Comparison of ENCODE assay signal across 15 mouse cellular contexts in the genomic region with DNA sequence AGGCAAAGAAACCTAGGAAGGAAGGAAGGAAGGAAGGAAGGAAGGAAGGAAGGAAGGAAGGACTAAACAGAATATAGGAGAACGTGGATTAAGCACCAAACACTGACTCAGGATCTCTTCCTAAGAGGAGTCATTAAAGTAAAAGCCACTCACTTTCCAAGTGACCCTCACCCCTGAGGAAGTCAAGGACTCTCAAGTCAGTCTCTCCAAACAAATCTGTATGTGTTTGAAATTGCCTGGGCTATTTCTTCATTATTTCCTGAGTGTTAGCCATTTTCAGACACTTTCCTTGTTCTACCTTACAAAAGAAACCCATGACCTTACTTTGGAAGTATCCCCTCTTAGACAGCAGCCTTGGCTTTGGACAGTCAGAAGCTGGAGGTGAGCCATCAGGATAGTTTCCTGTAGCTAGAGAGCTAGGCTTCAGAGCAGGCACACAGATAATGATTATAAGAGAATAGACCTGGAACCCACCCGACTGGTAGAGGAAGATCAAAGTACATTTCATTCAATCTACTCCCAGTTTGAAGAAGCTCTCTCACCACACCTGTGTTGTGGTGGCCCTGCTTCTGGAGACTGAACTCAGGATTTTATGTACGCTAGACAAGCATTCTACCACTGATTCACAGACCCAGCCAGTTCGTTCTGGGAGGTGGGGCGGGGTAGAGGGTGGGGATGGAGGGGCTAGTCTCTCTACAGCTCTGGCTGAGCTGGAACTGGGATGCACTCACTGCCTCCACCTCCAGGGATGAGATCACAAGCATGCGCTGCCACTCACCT. TPM values are rescaled to one million over a fixed set of nuclear protein-coding genes. Genes with fewer than 3 reads are reported as not detected.
DNase-seq lines count a peak whose midpoint lies in the region; ATAC-seq and TF ChIP-seq lines count a peak whose summit lies in the region.
"Had no signal": no experiment of that assay in that cellular context is flagged by ENCODE, and none has a peak within 500 bp of the region (broad histone marks: within the 10 kb centered on the region; RNA-seq: fewer than 3 reads in every experiment).

No protein-coding gene starts in this region.

- no peaks in the 10 kb centered on the region for H3K36me3 ChIP-seq in lung, embryonic 14.5 days (ENCODE audit: insufficient read depth)
- H3K36me3 ChIP-seq in intestine, postnatal 0 days (ENCODE audit: control insufficient read depth, insufficient read depth) = no peaks in the 10 kb centered on the region
- H3K36me3 ChIP-seq: hindbrain, embryonic 10.5 days; midbrain, embryonic 15.5 days; neural tube, embryonic 12.5 days had no signal

- no peak for DNase-seq in frontal cortex, postnatal 10 days (ENCODE audit: low spot score in 2 of 2)
- no peak for DNase-seq in lung, embryonic 14.5 days
- no peak for DNase-seq in lung, postnatal 4 days
- DNase-seq in kidney, postnatal 14 days = peak; percentile 46
- no peak for DNase-seq in gastrocnemius, adult 8-10 months (ENCODE audit: low spot score in 2 of 2)
- DNase-seq: cerebellum, adult 9-11 months had no signal

- TF ChIP-seq CTCF in lung, embryonic 14.5 days (IDR thresholded peaks at IDR 0.05; ENCODE audit: low read depth) = no peak
- TF ChIP-seq CTCF in intestine, postnatal 0 days (IDR thresholded peaks at IDR 0.05; ENCODE audit: low read depth) = no peak

- no peak overlapping the region for H3K4me2 ChIP-seq in lung, embryonic 14.5 days
- no peak overlapping the region for H3K4me2 ChIP-seq in intestine, postnatal 0 days (replicated peaks; ENCODE audit: low read depth)
- H3K4me2 ChIP-seq: midbrain, embryonic 15.5 days; neural tube, embryonic 12.5 days had no signal

- no peak overlapping the region for H3K4me3 ChIP-seq in lung, embryonic 14.5 days (ENCODE audit: low read depth, low read length)
- H3K4me3 ChIP-seq in intestine, postnatal 0 days (ENCODE audit: low read depth, low read length) = no peak overlapping the region
- H3K4me3 ChIP-seq: erythroblast, embryonic 14.5 days; hindbrain, embryonic 10.5 days; midbrain, embryonic 15.5 days; neural tube, embryonic 12.5 days had no signal

- H3K27ac ChIP-seq in lung, embryonic 14.5 days (ENCODE audit: low read depth) = 0 out of 2 replicates have a peak overlapping the region, but pooled peaks have one; percentile 16
- no peak overlapping the region for H3K27ac ChIP-seq in intestine, postnatal 0 days (ENCODE audit: low read depth, low read length)
- H3K27ac ChIP-seq: hindbrain, embryonic 10.5 days; macrophage; midbrain, embryonic 15.5 days; neural tube, embryonic 12.5 days had no signal

- WGBS in lung, embryonic 14.5 days = 51% methylated on average over 6 of the region's 6 CpGs
- whole genome bisulfite sequencing in intestine, postnatal 0 days = 37% methylated on average over 6 of the region's 6 CpGs

- H3K4me1 ChIP-seq in lung, embryonic 14.5 days (ENCODE audit: insufficient read depth) = peaks cover 12% of the 10 kb centered on the region
- no peaks in the 10 kb centered on the region for H3K4me1 ChIP-seq in intestine, postnatal 0 days (replicated peaks; ENCODE audit: control insufficient read depth, insufficient read depth, low read length)

- no peaks in the 10 kb centered on the region for H3K27me3 ChIP-seq in lung, embryonic 14.5 days (ENCODE audit: insufficient read depth, low read length)
- no peaks in the 10 kb centered on the region for H3K27me3 ChIP-seq in intestine, postnatal 0 days (replicated peaks; ENCODE audit: control insufficient read depth, insufficient read depth, low read length)
- H3K27me3 ChIP-seq: midbrain, embryonic 15.5 days; neural tube, embryonic 12.5 days had no signal

- peak; percentile 20; the same call in 1 of the 2 replicates for ATAC-seq in frontal cortex, adult (ENCODE audit: low TSS enrichment)
- ATAC-seq in lung, embryonic 14.5 days (ENCODE audit: insufficient read depth) = no peak
- ATAC-seq in intestine, postnatal 0 days = peak; percentile 28; the same call in 1 of the 2 replicates
- ATAC-seq in megakaryocyte progenitor cell, adult 5-6 weeks (replicated peaks; ENCODE audit: poor library complexity) = no peak
- ATAC-seq: midbrain, embryonic 15.5 days had no signal

- no peaks in the 10 kb centered on the region for H3K9me3 ChIP-seq in lung, embryonic 14.5 days (ENCODE audit: low read depth, low read length)
- no peaks in the 10 kb centered on the region for H3K9me3 ChIP-seq in intestine, postnatal 0 days (ENCODE audit: control insufficient read depth)
- H3K9me3 ChIP-seq: G1E; hindbrain, embryonic 10.5 days; midbrain, embryonic 15.5 days; neural tube, embryonic 12.5 days had no signal

- no peak overlapping the region; the same call in 1 of the 2 replicates for H3K9ac ChIP-seq in lung, embryonic 14.5 days
- no peak overlapping the region for H3K9ac ChIP-seq in intestine, postnatal 0 days (ENCODE audit: low read depth, low read length)
- H3K9ac ChIP-seq: midbrain, embryonic 15.5 days; neural tube, embryonic 12.5 days had no signal

RNA-seq across cellular contexts. Expression of gene Dennd5a, which starts 5.5 kb away (rescaled TPM):
- polyA plus RNA-seq in lung, embryonic 14.5 days (2014; fragmentation: Nextera tagmentation; extraction: Ambion mirVana) = 51.4 and 51.7 TPM in 2 replicates
- polyA plus RNA-seq in intestine, postnatal 0 days (2015; fragmentation: Nextera tagmentation; extraction: Ambion mirVana) = 15.3 and 16.6 TPM in 2 replicates
- total RNA-seq in megakaryocyte progenitor cell, adult 5-6 weeks (2015) = 96.7 and 103 TPM in 2 replicates
- total RNA-seq in megakaryocyte progenitor cell, adult 5-6 weeks (2017) = 54.9 and 57.8 TPM in 2 replicates
- total RNA-seq in gastrocnemius, adult 8-10 months (2022) = 10 to 100 TPM; 41.5 to 49.6 (median 45.4) TPM

RNA-seq across cellular contexts. Expression of gene Tmem41b, which starts 31.9 kb away (rescaled TPM):
- polyA plus RNA-seq in lung, embryonic 14.5 days (2014; fragmentation: Nextera tagmentation; extraction: Ambion mirVana) = 67.0 and 67.7 TPM in 2 replicates
- polyA plus RNA-seq in intestine, postnatal 0 days (2015; fragmentation: Nextera tagmentation; extraction: Ambion mirVana) = 138 and 151 TPM in 2 replicates
- 31.5 and 32.8 TPM in 2 replicates for total RNA-seq in megakaryocyte progenitor cell, adult 5-6 weeks (2015)
- total RNA-seq in megakaryocyte progenitor cell, adult 5-6 weeks (2017) = 33.3 and 34.5 TPM in 2 replicates
- total RNA-seq in gastrocnemius, adult 8-10 months (2022) = 10 to 100 TPM; 17.6 to 26.6 (median 22.4) TPM

Comparison
In these comparisons a context has a peak if more than half of its experiments do, and no peak if none do; other contexts are left out.
1. ATAC-seq: peak in frontal cortex, adult (single experiment) and intestine, postnatal 0 days (single experiment); none in lung, embryonic 14.5 days (single experiment) and megakaryocyte progenitor cell, adult 5-6 weeks (single experiment).